Mouse (Mus musculus) forebrain, embryonic 15.5 days (tissue): Measurements from ENCODE around the gene Glod5. TPM values are rescaled to one million over a fixed set of nuclear protein-coding genes. Genes with fewer than 3 reads are reported as not detected.

ENCODE experiments used
- ATAC-seq: fragments of 200-750 bp; cut with Nextera tagmentation; replicated peaks from 2 replicates; pipeline ENCODE4 v1.8.0; 2017; ENCODE audit warnings: mild to moderate bottlenecking, moderate TSS enrichment, moderate library complexity
- H3K27ac ChIP-seq: fragments of 300-500 bp; sonication (generic); replicated peaks from 2 replicates; pipeline ENCODE4 v1.5.1; 2015; ENCODE audit warnings: mild to moderate bottlenecking, inconsistent platforms
- H3K27me3 ChIP-seq: fragments of 300-500 bp; sonication (generic); 2 replicates; pipeline ENCODE4 v1.6.1; 2015; ENCODE audit warnings: inconsistent platforms
- H3K36me3 ChIP-seq: fragments of 300-500 bp; sonication (generic); 2 replicates; pipeline ENCODE4 v1.6.1; 2015; ENCODE audit warnings: mild to moderate bottlenecking, inconsistent platforms
- H3K4me1 ChIP-seq: fragments of 300-500 bp; sonication (generic); 2 replicates; pipeline ENCODE4 v1.6.1; 2015; ENCODE audit warnings: inconsistent platforms
- H3K4me2 ChIP-seq: fragments of 300-500 bp; sonication (generic); replicated peaks from 2 replicates; pipeline ENCODE4 v1.6.1; 2015; ENCODE audit warnings: mild to moderate bottlenecking, inconsistent platforms
- H3K4me3 ChIP-seq: fragments of 300-500 bp; sonication (generic); 2 replicates; pipeline ENCODE4 v1.5.1; 2015; ENCODE audit warnings: mild to moderate bottlenecking, inconsistent platforms
- H3K9ac ChIP-seq: fragments of 300-500 bp; sonication (generic); replicated peaks from 2 replicates; pipeline ENCODE4 v1.6.1; 2015; ENCODE audit warnings: mild to moderate bottlenecking, inconsistent platforms
- H3K9me3 ChIP-seq: fragments of 300-500 bp; sonication (generic); 2 replicates; pipeline ENCODE4 v1.6.1; 2016; ENCODE audit warnings: inconsistent platforms
- WGBS: fragments of 180-500 bp; shearing (Covaris S2); methylation state at CpG from one replicate; pipeline ENCODE4 v1.1.7; 2015; ENCODE audit warnings: mixed read lengths; 5-methylcytosine and 5-hydroxymethylcytosine counted together
- polyA plus RNA-seq: library from polyadenylated mRNA; unstranded; fragments of >200 nt; fragmentation: Nextera tagmentation; extraction: Ambion mirVana; gene quantifications from 2 replicates; pipeline ENCODE4 v1.2.1, GENCODE M21; 2015

Glod5 gene
- polyA plus RNA-seq, 1 experiment from 2014 or later: 0.36 TPM

DNA sequence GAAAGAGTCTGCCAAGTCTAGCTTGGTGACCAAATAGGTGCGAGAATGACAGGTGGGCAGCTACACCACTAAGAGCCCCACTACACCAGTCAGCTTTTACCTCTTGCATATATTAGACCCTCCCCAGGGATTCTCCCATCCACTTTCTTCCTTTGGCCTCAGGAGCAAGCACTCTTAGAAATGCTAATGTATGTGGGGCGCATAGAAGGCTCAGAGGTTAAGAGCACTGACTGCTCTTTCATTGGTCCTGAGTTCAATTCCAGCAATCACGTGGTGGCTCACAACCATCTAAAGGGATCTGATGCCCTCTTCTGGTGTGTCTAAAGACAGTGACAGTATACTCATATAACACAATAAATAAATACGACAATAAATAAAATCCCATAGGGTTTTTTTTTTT, 15.3 kb downstream of the Glod5 start:
- H3K9ac ChIP-seq: no peak overlapping the region
- no peaks in the 10 kb centered on the region for H3K4me1 ChIP-seq
- WGBS: 66% methylated on average over 4 of the region's 4 CpGs
- H3K27me3 ChIP-seq: no peaks in the 10 kb centered on the region
- no peaks in the 10 kb centered on the region for H3K9me3 ChIP-seq
- ATAC-seq: no peak
- H3K4me3 ChIP-seq: no peak overlapping the region
- H3K4me2 ChIP-seq: no peak overlapping the region
- no peak overlapping the region for H3K27ac ChIP-seq
- no peaks in the 10 kb centered on the region for H3K36me3 ChIP-seq

DNA sequence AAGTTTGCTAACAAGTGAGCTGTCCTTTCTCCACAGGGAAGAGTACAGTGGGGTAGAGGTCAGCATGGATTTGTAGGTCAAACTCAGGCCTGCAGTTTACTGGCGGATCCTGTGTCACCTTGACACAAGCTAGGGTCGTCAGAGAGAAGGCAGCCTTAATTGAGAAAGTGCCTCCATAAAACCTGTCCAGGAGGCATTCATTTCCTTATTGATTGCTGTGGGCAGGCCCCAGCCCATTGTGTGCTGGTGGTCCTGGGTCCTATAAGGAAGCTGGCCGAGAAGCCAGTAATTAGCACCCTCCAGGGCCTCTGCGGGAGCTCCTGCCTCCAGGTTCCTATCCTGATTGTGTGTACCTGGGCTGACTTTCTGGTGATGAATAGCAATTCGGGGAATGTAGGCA, 16.3 kb downstream of the Glod5 start:
- Histone ChIP-seq H3K9ac (no peak overlapping the region), H3K36me3 (no peaks in the 10 kb centered on the region), H3K4me3 (no peak overlapping the region), H3K27me3 (no peaks in the 10 kb centered on the region), H3K4me1 (no peaks in the 10 kb centered on the region), H3K27ac (no peak overlapping the region), H3K4me2 (no peak overlapping the region), H3K9me3 (no peaks in the 10 kb centered on the region)
- ATAC-seq: no peak
- WGBS: 32% methylated on average over 5 of the region's 5 CpGs

DNA sequence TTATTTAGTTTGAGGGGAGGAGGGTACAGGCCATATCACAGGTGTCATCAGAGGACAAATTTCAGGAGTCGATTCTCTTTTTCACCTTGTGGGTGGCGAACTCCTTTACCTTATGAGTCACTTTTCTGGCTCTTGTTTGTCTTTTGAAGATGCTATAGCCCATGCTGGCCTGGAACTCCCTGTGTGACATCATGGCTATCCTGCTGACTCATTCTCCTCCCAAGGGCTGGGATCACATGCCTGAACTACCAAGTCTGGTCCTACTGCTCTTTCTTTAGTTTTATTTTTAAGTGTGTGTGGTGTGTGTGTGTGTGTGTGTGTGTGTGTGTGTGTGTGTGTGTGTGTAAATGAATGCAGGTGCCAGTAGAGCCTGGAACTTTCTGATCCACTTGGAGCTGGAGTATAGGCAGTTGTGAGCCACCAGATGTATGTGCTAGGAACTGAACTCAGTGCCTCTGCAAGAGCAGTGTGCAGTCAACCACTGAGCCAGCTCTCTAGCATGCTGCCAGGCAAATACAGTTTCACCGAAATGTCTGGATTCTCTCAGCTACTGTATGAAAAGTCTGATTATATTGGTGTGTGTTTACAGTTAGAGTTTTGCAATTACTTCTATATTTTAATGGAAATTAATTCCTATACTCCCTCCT, 17.6 kb downstream of the Glod5 start:
- H3K9me3 ChIP-seq: no peaks in the 10 kb centered on the region
- no peak overlapping the region for H3K4me3 ChIP-seq
- no peak overlapping the region for H3K4me2 ChIP-seq
- H3K4me1 ChIP-seq: no peaks in the 10 kb centered on the region
- ATAC-seq: no peak
- no peak overlapping the region for H3K27ac ChIP-seq
- H3K27me3 ChIP-seq: no peaks in the 10 kb centered on the region
- no peaks in the 10 kb centered on the region for H3K36me3 ChIP-seq
- no peak overlapping the region for H3K9ac ChIP-seq
- WGBS: 90% methylated on average over 3 of the region's 3 CpGs

DNA sequence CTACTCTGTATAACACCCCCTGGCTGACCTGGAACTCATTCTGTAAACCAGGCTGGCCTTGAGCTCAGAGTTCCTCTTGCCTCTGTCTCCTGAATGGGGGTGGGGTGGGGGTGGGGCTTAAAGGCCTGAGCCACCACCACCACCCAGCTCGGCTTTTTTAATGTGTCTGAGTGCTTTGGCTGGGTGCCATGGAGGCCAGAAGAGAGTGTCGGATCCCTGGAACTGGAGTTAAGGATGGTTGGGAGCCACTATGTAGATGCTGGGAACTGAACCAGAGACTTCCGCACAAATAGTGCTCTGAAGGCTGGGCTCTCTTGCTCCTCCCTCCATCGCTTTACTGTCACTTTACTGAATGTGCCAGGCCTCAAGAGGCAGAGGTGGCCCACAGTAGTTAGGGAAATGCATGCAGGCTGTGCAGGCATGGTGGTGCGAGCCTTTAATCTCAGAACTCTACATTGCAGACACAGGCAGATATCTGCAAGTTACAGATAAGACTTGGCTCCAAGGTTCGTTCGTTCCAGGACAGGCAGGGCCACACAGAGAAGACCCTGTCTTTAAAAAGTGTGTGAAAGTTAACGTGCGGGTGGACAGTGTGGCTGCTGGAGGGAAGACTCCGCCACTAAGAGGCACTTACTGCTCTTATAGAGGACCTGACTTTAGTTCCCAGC, 25.1 kb downstream of the Glod5 start:
- Histone ChIP-seq H3K4me3 (no peak overlapping the region), H3K9ac (no peak overlapping the region), H3K36me3 (no peaks in the 10 kb centered on the region), H3K9me3 (no peaks in the 10 kb centered on the region), H3K27me3 (no peaks in the 10 kb centered on the region), H3K4me2 (no peak overlapping the region), H3K4me1 (no peaks in the 10 kb centered on the region), H3K27ac (no peak overlapping the region)
- no peak for ATAC-seq
- 76% methylated on average over 10 of the region's 10 CpGs for WGBS

DNA sequence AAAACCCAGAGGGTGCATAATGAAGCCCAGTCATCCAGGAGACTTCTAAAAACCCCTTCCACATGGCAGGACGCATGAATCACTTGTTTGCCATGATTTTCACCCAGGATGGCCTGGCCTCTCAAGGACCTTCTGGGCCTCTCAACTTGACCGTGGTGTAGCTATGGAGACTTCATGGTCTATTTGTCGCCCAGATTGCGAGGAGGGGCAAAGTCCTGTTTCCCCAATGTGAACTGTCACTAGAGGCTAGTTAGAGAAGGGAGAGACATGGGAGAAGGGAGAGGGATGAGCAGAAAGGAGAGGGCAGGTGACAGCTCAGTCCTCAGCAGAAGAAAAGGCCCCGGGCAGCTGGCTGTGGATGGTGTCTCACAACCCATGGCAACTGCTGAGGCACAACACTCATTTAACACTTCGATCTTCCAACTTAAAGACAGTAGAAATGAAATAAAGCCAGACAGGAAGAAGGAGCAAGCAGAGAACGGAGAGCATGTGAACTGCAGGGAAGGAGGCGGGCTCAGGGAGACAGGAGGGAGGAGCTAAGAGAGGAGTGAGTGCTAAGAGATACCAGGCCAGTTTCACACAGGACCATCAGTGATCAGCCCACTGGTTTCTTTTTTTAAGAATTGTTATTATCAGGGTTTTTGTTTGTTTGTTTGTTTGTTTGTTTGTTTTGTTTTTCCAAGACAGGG, 25.8 kb downstream of the Glod5 start:
- H3K27ac ChIP-seq: no peak overlapping the region
- no peaks in the 10 kb centered on the region for H3K27me3 ChIP-seq
- no peak for ATAC-seq
- no peaks in the 10 kb centered on the region for H3K36me3 ChIP-seq
- H3K9ac ChIP-seq: no peak overlapping the region
- H3K4me2 ChIP-seq: no peak overlapping the region
- H3K9me3 ChIP-seq: no peaks in the 10 kb centered on the region
- H3K4me1 ChIP-seq: no peaks in the 10 kb centered on the region
- H3K4me3 ChIP-seq: no peak overlapping the region
- WGBS: 65% methylated on average over 8 of the region's 8 CpGs

DNA sequence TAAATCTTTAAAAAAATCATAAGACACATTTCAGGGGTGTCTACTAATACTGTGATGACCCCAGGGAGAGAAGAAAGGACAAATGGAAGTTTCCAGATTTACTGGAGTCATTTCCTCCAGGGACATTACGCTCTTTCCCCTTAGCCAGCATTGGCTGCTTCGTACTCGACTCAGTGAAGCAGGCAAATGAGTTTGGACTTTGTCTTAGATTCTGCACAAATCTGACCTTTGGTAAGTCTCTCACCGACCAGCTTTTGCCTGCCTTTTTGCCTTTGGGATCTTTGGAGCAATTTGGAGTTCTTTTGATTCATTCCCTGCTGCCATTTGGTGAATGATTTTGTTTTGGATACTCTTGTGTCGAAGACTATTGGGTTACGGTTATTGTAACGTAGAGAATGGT, 36.9 kb downstream of the Glod5 start:
- 84% methylated on average over 7 of the region's 7 CpGs for WGBS
- Histone ChIP-seq H3K4me3 (no peak overlapping the region), H3K4me1 (no peaks in the 10 kb centered on the region), H3K27me3 (no peaks in the 10 kb centered on the region), H3K36me3 (no peaks in the 10 kb centered on the region), H3K27ac (no peak overlapping the region), H3K9ac (no peak overlapping the region), H3K9me3 (no peaks in the 10 kb centered on the region), H3K4me2 (no peak overlapping the region)
- ATAC-seq: no peak

DNA sequence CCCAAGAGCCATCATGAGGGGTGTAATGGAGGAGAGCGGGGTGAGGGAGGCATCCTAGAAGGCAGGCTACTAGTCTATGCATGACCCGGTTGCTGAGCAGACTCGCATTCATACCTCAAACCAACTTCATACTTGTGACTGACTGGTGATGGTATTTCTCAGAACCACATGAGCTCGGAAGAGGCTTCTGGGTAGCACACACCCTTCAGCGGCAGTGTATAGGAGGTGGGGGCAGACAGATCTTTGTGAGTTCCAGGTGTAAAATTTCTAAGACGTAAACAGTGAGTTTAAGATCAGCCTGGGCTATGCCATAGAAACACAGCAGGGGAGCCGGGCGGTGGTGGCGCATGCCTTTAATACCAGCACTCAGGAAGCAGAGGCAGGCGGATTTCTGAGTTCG, 40.4 kb downstream of the Glod5 start, which contains the start of gene Gata1:
Gene Gata1 (minus strand): TSS at position 180 of the 400 bp plus-strand sequence.
- Histone ChIP-seq H3K36me3 (no peaks in the 10 kb centered on the region), H3K4me2 (no peak within 1 kb of the TSS), H3K9me3 (no peaks in the 10 kb centered on the region), H3K27ac (no peak within 1 kb of the TSS), H3K9ac (no peak within 1 kb of the TSS), H3K4me1 (no peaks in the 10 kb centered on the region), H3K27me3 (no peaks in the 10 kb centered on the region), H3K4me3 (no peak within 1 kb of the TSS)
- 90% methylated on average over 11 of the region's 11 CpGs for WGBS
- ATAC-seq: no peak

DNA sequence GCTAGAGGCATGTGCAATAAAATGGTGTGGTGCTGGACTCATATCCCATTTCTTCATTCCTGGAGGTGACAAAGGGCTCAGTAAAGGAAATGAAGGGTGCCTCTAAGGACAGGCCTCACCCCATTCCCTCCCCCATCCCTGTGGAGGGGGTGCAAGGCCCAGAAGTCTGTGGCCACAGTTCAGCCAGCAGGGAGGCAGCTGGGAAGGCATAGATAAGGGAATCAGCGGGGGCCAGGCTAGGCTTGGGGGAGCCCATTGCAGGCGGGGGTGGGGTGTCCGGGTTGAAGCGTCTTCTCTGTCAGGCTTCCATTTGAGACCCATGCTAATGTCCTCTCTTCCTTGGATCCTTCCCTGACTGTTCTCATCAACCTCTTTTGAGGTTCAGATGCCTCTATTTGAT, 47.0 kb downstream of the Glod5 start:
- Histone ChIP-seq H3K27me3 (no peaks in the 10 kb centered on the region), H3K9ac (no peak overlapping the region), H3K9me3 (no peaks in the 10 kb centered on the region), H3K4me2 (no peak overlapping the region), H3K27ac (no peak overlapping the region), H3K4me3 (no peak overlapping the region), H3K36me3 (no peaks in the 10 kb centered on the region), H3K4me1 (no peaks in the 10 kb centered on the region)
- WGBS: 69% methylated on average over 4 of the region's 4 CpGs
- ATAC-seq: no peak

DNA sequence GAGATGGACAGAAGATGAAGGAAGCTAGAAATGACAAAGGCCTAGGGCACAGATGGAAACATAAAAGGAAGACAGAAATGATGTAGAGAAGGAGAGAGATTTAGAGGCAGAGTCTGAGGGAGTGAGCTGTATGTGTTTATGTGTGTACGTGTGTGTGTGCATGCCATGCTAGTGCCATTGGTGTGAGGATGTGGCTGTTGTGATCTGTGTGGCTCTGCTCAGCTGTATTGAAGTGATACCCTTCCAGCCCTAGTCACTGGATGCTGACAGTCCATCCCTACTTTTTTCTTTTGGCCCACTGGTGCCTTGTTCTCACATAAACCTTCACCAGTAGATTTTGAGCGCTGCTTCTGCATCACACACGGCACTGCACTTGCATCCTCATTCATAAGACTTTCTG, 49.4 kb downstream of the Glod5 start:
- WGBS: 91% methylated on average over 3 of the region's 3 CpGs

DNA sequence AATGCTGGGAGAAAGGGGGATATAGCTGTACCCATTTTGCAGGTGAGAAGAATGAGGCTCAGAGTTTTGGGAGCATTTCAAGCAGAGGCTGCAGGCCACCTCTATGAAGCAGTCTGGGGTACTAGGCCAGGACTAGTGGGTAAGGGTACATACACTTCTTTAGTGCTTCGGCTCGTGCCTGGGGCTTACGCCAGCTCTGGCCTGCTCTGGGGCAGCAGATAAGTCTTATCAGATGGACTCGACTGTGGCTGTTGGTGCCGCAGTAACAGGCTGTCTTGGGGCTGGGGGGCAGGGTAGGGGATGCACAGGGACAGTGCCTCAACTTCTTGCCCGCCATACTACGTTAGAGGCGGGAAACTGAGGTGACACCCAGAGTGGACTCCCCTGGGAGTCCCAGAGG, 50.1 kb downstream of the Glod5 start:
- Histone ChIP-seq H3K4me3 (no peak overlapping the region), H3K4me1 (no peaks in the 10 kb centered on the region), H3K4me2 (no peak overlapping the region), H3K9ac (no peak overlapping the region), H3K27me3 (no peaks in the 10 kb centered on the region), H3K27ac (no peak overlapping the region), H3K9me3 (no peaks in the 10 kb centered on the region), H3K36me3 (no peaks in the 10 kb centered on the region)
- ATAC-seq: no peak
- 94% methylated on average over 8 of the region's 8 CpGs for WGBS

More for the DNA sequence above, 49.4 kb downstream of the Glod5 start:
- ATAC-seq: no peak
- no peak overlapping the region for H3K4me2 ChIP-seq
- H3K27ac ChIP-seq: no peak overlapping the region
- no peaks in the 10 kb centered on the region for H3K27me3 ChIP-seq
- no peaks in the 10 kb centered on the region for H3K36me3 ChIP-seq
- no peak overlapping the region for H3K9ac ChIP-seq
- no peaks in the 10 kb centered on the region for H3K4me1 ChIP-seq
- no peak overlapping the region for H3K4me3 ChIP-seq
- no peaks in the 10 kb centered on the region for H3K9me3 ChIP-seq

DNA sequence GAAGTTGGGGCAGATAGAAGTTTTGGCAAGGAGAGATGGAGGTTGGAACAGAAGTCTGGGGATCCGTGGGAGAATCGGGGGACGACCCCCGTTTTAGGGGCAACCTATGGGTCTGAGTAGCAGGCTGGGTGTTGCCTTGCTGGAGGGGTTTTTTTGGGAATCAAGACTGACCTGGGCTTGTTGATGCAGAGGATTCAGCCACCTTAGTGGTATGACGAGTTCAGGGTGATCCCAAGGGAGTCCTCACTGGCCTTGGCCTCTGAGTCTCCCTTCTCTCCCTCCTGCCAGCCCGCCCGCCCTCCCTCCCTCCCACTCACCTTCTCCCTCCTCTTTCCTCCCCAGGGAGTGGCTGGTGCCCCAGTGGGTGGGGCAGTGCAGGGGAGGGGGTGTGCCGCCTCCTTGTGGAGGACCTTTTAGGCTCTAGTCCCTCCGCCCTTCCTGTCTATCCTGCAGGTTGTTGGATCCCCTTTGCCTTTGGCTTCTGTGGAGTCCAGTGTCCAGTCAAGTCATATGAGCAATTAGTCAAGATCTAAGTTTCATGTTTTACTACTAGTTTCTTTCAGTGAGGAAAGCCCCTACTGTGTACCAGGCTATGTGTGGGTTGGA, 50.6 kb downstream of the Glod5 start:
- Histone ChIP-seq H3K9ac (no peak overlapping the region), H3K27me3 (no peaks in the 10 kb centered on the region), H3K9me3 (no peaks in the 10 kb centered on the region), H3K36me3 (no peaks in the 10 kb centered on the region), H3K4me1 (no peaks in the 10 kb centered on the region), H3K4me2 (no peak overlapping the region), H3K4me3 (no peak overlapping the region), H3K27ac (no peak overlapping the region)
- no peak for ATAC-seq
- 87% methylated on average over 6 of the region's 9 CpGs for WGBS

DNA sequence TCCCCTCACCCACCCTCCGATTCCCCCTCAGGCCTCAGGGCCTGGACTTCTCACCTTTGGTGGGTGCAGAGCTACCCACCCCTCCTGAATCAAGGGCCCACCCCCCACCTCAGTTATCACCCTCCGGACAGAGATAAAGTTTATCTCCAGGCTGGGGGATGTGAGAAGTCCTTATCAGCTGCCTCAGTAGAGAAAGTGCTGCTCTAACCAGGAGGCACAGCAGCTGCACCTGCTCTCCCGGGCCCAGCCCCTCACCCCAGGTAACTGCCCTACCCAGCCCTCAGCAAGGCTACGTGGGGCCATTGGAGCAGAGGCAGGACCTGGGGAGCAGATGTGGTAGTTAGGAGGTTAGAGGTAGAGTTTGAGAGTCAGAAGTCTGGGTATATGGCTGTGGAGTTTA, 52.1 kb downstream of the Glod5 start:
- no peaks in the 10 kb centered on the region for H3K9me3 ChIP-seq
- H3K4me2 ChIP-seq: no peak overlapping the region
- 86% methylated on average over 4 of the region's 4 CpGs for WGBS
- no peak overlapping the region for H3K9ac ChIP-seq
- H3K4me3 ChIP-seq: no peak overlapping the region
- no peaks in the 10 kb centered on the region for H3K36me3 ChIP-seq
- ATAC-seq: no peak
- H3K4me1 ChIP-seq: no peaks in the 10 kb centered on the region
- no peak overlapping the region for H3K27ac ChIP-seq
- H3K27me3 ChIP-seq: no peaks in the 10 kb centered on the region
